Mouse (Mus musculus): Measurements from ENCODE around the gene Usp43. TPM values are rescaled to one million over a fixed set of nuclear protein-coding genes. Genes with fewer than 3 reads are reported as not detected.

Usp43 gene
- polyA plus RNA-seq (2012; rRNA removed), result 7.9 and 9.5 TPM in 2 replicates

DNA sequence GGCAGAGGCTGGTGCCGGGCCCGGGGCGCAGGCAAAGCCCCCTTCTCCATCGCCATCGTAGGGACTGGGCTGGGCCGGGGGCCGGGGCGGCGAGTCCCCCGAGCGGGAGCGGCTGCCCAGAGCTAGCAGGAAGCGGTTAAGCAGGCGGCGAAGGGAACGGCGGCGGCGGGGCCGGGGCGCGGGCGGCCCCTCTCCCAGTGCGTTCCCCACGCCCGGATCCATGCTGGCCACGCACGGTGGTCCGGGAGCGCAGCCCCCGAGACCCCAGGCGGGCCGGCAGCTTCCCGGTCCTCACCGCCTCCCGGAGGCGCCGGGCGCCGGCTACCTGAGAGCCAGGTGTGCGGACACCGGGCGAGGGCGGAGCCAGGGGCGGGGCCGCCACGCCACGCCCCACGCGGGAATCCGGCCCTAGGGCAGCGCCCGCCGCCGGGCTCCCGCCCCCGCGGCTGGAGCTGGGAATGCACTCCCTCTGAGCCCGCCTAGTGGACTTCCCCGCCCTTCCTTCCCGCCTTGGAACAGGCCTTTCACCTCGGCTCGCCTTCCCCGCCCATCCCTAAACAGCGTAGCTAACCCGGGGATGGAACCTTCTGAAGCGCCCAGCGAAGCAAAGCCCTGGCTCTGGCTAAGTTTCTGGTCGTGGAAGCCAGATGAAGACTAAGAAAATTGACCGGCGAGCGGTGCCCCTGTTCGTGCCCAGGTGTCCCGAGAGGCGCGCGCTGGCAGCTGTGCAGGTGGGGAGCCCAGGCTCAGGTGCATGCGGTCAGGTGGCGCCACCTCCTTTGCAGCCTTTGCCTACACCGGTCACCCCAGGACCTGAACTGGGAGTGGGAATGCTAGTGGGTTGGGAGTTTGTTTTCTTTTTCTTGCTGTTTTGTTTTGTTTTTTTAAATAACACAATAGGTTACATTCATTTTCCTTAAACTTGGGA lies at the start of gene Usp43:
Gene Usp43, minus strand, starts transcription at position 327 of the 928 bp plus-strand sequence.

DNA sequence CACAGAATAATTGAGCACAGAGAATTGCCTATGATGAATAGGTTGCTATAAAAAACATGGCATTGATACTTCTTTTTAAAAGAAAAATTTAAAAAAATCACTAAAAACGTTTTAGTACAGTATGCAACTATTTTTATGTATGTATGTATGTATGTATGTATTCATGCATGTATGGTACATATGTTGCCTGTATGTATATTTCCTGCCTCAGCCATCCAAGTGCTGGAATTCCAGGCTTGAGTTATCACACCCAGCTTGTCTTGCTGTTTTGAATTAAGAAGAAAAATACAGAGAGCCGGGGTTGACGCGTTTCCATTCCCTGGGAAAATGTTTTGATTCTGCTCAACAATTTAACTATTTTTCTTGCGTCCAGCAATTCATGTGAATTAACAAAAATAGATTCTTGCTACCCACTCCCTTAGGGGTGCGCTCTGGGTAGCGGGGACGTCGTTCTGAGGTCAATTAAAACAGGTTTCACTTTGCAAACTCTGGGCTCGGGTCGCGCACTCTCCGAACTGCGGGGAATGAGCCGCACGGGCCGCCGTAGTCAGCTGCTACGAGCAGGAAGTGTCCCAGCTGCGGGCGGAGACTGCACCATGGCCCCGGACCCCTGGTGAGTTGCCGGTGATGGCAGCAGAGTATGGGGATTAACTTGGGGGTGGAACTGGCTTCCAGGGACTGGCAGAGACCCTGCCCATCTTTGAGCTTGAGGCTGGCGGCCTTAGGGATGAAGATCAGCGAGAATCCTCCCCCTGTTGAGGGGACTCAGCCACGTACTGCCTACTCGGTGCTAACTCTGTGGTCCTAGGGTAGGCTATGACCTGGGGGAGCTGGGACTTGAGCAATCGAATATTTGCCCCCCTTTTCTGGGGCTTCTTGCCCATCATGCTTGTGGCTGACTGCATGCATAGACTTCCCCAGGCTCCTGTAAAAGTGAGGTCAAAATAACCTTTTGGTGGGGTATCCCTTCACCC lies 44.2 kb upstream of the Usp43 start, which contains the start of gene Stx8:
Gene Stx8, plus strand, starts transcription at position 289 of the 974 bp plus-strand sequence.

DNA sequence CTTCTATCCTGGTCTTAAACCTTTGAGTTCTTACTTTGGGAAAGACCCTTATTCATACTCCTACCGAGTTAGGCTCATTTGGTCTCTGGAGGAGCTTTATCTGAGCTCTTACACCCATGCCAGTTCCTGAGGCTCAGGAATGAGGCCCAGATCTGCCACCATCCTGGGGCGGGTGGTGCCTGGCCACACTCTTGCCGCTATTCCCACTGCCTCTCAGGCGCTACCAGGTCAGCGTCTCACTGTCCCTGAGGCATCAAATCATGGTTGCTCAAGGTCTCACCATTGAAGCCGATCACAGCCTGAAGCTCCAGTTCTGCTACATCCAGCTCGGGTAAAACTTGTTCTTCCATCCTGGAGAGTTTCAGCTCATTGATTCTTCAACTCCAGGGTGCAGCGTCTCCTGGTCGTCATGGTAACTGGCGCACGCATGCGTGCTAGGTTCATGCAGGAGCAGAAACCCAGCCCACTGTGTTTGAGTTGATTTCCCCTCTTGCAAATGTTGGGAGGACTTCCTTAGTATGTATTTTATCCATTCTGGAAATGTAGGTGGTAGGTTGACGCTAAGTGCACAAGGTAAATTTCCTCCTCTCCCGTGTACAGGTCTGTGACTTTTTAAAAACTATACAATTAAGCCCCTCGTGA lies 43.4 kb upstream of the Usp43 start, which contains the start of gene Cfap52:
Gene Cfap52, minus strand, starts transcription at position 410 of the 642 bp plus-strand sequence.

Other genes starting within 250 kb of the Usp43 start
- 0.87 and 0.94 TPM in 2 replicates for gene Rcvrn, start 226.8 kb downstream of the Usp43 start, polyA plus RNA-seq (2012; rRNA removed)
- 0.04 TPM in 2 replicates for gene Glp2r, start 151.0 kb downstream of the Usp43 start, polyA plus RNA-seq (2012; rRNA removed)
- 0.05 TPM in 1 of 2 replicates, not detected in the other for gene Gsg1l2, start 147.5 kb downstream of the Usp43 start, polyA plus RNA-seq (2012; rRNA removed)
- gene Dhrs7c, start 124.0 kb downstream of the Usp43 start, polyA plus RNA-seq (2012; rRNA removed), result 0.09 and 3.0 TPM in 2 replicates
- gene Cfap52, start 43.5 kb upstream of the Usp43 start, polyA plus RNA-seq (2012; rRNA removed), result 1.8 and 2.8 TPM in 2 replicates
- 27.2 and 28.7 TPM in 2 replicates for gene Stx8, start 44.0 kb upstream of the Usp43 start, polyA plus RNA-seq (2012; rRNA removed)

Measured in central nervous system, embryonic 18 days (tissue).